In the genomic region with DNA sequence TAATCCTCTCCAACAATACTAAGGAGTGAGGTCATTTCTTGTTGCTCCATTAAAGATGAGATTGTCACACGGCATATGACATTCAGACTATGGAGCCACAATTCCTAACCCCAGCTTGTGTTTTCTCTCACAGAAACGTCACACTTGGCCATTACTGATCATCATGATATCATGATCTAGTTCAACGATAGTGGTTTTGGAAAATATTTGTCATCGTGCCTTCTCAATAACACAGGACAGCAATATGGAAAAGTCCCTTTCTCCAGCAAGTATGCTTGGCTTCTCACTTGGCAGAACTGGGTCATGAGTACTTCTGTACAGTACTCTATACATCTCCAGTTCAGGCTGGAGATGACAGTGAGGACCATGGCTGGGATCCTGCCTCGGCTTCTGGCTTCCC, we compare ENCODE assay signal across 23 mouse cellular contexts.
"Had no signal": no experiment of that assay in that cellular context is flagged by ENCODE, and none has a peak within 500 bp of the region (broad histone marks: within the 10 kb centered on the region; RNA-seq: fewer than 3 reads in every experiment).

No protein-coding gene starts in this region.

- H3K36me3 ChIP-seq: limb, embryonic 10.5 days; liver, embryonic 15.5 days; midbrain, embryonic 10.5 days; neural tube, embryonic 13.5 days had no signal

- H3K9ac ChIP-seq: kidney, embryonic 15.5 days; limb, embryonic 13.5 days; liver, embryonic 12.5 days; liver, embryonic 15.5 days; lung, embryonic 15.5 days; neural tube, embryonic 13.5 days had no signal

- H3K4me1 ChIP-seq: liver, embryonic 12.5 days; neural tube, embryonic 13.5 days had no signal

- H3K27ac ChIP-seq: limb, embryonic 10.5 days; limb, embryonic 13.5 days; liver, embryonic 12.5 days; liver, embryonic 15.5 days; lung, embryonic 15.5 days; macrophage; midbrain, embryonic 10.5 days; neural tube, embryonic 13.5 days; stomach, postnatal 0 days had no signal

- H3K4me3 ChIP-seq: kidney, embryonic 15.5 days; limb, embryonic 10.5 days; limb, embryonic 13.5 days; liver, embryonic 12.5 days; liver, embryonic 15.5 days; lung, embryonic 15.5 days; midbrain, embryonic 10.5 days; neural tube, embryonic 13.5 days had no signal

- H3K4me2 ChIP-seq: kidney, embryonic 15.5 days; limb, embryonic 13.5 days; liver, embryonic 12.5 days; liver, embryonic 15.5 days; lung, embryonic 15.5 days; neural tube, embryonic 13.5 days had no signal

- DNase-seq: kidney, adult 2 months; kidney, postnatal 14 days; kidney, postnatal 4 days; liver; lung, postnatal 14 days; midbrain, embryonic 14.5 days; retina, postnatal 1 day; right cerebral cortex, postnatal 25 days; spleen, adult 18-20 months; thymus, adult 2 months; thymus, postnatal 14 days; thymus, postnatal 4 days had no signal

- H3K27me3 ChIP-seq: kidney, embryonic 15.5 days; limb, embryonic 13.5 days; liver, embryonic 12.5 days; liver, embryonic 15.5 days; lung, embryonic 15.5 days; megakaryocyte, embryonic 14.5 days; neural tube, embryonic 13.5 days had no signal

- H3K9me3 ChIP-seq: kidney, embryonic 15.5 days; limb, embryonic 10.5 days; limb, embryonic 13.5 days; liver, embryonic 12.5 days; liver, embryonic 15.5 days; lung, embryonic 15.5 days; megakaryocyte, embryonic 14.5 days; midbrain, embryonic 10.5 days; neural tube, embryonic 13.5 days had no signal

- ATAC-seq: liver, embryonic 12.5 days had no signal
